Mouse (Mus musculus) midbrain, embryonic 14.5 days (tissue): Measurements from ENCODE around the gene Olfr826. TPM values are rescaled to one million over a fixed set of nuclear protein-coding genes. Genes with fewer than 3 reads are reported as not detected.
"Not testable (repeated sequence)": the region's sequence is repeated elsewhere in the genome, so short reads cannot be mapped to it uniquely, and the experiment has no call there.

Experiments
- ATAC-seq: fragments of 200-750 bp; cut with Nextera tagmentation; 2 replicates; pipeline ENCODE4 v1.8.0; 2017; ENCODE audit warnings: moderate number of reproducible peaks, moderate library complexity; ENCODE audit not compliant: low FRiP score, low TSS enrichment
- DNase-seq: peaks from one replicate; pipeline ENCODE4 v3.0.0-alpha.2; 2015
- H3K27ac ChIP-seq: fragments of 300-500 bp; sonication (generic); replicated peaks from 2 replicates; pipeline ENCODE4 v1.5.1; 2014; ENCODE audit warnings: mild to moderate bottlenecking, low read depth, low read length, moderate library complexity
- H3K27me3 ChIP-seq: fragments of 300-500 bp; sonication (generic); 2 replicates; pipeline ENCODE4 v1.6.1; 2014; ENCODE audit warnings: low read length, control low read depth, mixed read lengths; ENCODE audit not compliant: control insufficient read depth, insufficient read depth
- H3K36me3 ChIP-seq: fragments of 300-500 bp; sonication (generic); 2 replicates; pipeline ENCODE4 v1.6.1; 2014; ENCODE audit warnings: low read length, control low read depth; ENCODE audit not compliant: control insufficient read depth, insufficient read depth
- H3K4me1 ChIP-seq: fragments of 300-500 bp; sonication (generic); 2 replicates; pipeline ENCODE4 v1.6.1; 2014; ENCODE audit warnings: mild to moderate bottlenecking, antibody characterized with exemption, low read length, control low read depth; ENCODE audit not compliant: control insufficient read depth, insufficient read depth
- H3K4me2 ChIP-seq: fragments of 300-500 bp; sonication (generic); 2 replicates; pipeline ENCODE4 v1.6.1; 2014; ENCODE audit warnings: mild to moderate bottlenecking, low read length, moderate library complexity
- H3K4me3 ChIP-seq: fragments of 300-500 bp; sonication (generic); replicated peaks from 2 replicates; pipeline ENCODE4 v1.5.1; 2014; ENCODE audit warnings: low read depth, low read length
- H3K9ac ChIP-seq: fragments of 300-500 bp; sonication (generic); replicated peaks from 2 replicates; pipeline ENCODE4 v1.6.1; 2014; ENCODE audit warnings: mild to moderate bottlenecking, low read length, moderate library complexity
- H3K9me3 ChIP-seq: fragments of 300-500 bp; sonication (generic); 2 replicates; pipeline ENCODE4 v1.6.1; 2016; ENCODE audit warnings: low read length, control low read depth, mixed read lengths; ENCODE audit not compliant: control insufficient read depth
- WGBS: fragments of 180-500 bp; shearing (Covaris S2); extraction: QIAGEN DNeasy Blood & Tissue Kit; methylation state at CpG from one replicate; pipeline ENCODE4 v1.1.7; 2014; 5-methylcytosine and 5-hydroxymethylcytosine counted together
- polyA plus RNA-seq: library from polyadenylated mRNA; unstranded; fragments of >200 nt; fragmentation: Nextera tagmentation; extraction: Ambion mirVana; gene quantifications from 2 replicates; pipeline ENCODE4 v1.2.1, GENCODE M21; 2014

Olfr826 gene
- polyA plus RNA-seq, 1 experiment from 2014 or later = not detected

DNA sequence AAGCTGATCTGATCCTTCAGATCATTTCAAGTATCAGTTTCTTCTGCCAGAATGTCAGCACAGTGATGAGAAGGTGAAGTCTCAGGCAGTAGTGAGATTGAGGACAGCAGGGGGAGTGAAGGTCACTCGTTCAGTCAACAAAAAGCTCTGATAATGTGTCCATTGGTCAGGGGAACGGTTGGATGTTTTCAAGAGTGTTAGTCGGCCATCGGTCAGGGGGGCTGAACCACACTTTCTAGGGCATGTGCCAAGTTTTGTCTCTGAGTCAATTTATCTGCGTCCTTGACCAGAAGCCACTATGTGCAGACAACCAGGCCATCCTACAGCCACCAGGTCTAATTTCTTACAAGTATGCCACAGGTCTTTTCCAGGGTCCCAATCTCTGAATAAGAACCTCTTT is 41.5 kb downstream of the Olfr826 start:
- H3K4me3 ChIP-seq, ATAC-seq, H3K36me3 ChIP-seq, H3K9ac ChIP-seq, H3K27me3 ChIP-seq, H3K27ac ChIP-seq, H3K4me2 ChIP-seq, DNase-seq, H3K4me1 ChIP-seq, H3K9me3 ChIP-seq: not testable (repeated sequence)
- 92% methylated on average over 5 of the region's 5 CpGs for WGBS

- ATAC-seq = no peak
Measured at GRCm38 (mm10) chr10:130134811-130135210, 49.2 kb downstream of the Olfr826 start.

DNA sequence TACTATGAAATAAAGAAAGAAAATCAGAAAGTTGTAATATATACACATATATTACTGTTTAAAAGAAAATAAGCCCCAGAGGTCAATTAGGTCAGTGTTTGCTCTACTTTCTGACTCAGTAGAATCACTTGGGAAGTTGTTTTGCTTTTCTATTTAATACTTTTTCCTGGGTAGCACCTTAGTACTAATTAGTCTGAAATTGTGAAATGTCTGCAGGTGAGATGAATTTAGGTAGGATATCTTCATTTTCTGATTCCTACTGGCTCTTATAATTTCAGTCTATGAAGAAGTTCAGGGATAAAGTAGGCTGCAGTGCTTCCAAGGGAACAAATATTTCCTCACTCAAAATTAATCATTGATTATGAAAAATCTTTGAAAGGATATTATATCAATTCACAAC is 54.1 kb downstream of the Olfr826 start, which contains the start of gene Olfr824:
Gene Olfr824, minus strand, starts transcription at position 101 of the 400 bp plus-strand sequence.
- not testable (repeated sequence) for ATAC-seq, H3K27me3 ChIP-seq, H3K4me3 ChIP-seq, H3K4me2 ChIP-seq, DNase-seq, H3K4me1 ChIP-seq, H3K36me3 ChIP-seq, H3K9me3 ChIP-seq, H3K9ac ChIP-seq, H3K27ac ChIP-seq

More at GRCm38 (mm10) chr10:130134811-130135210, 49.2 kb downstream of the Olfr826 start:
- no peak overlapping the region for H3K4me3 ChIP-seq
- H3K4me1 ChIP-seq = no peaks in the 10 kb centered on the region
- no peak for DNase-seq
- no peaks in the 10 kb centered on the region for H3K27me3 ChIP-seq
- H3K36me3 ChIP-seq = no peaks in the 10 kb centered on the region
- H3K4me2 ChIP-seq = no peak overlapping the region
- no peaks in the 10 kb centered on the region for H3K9me3 ChIP-seq
- H3K9ac ChIP-seq = no peak overlapping the region
- H3K27ac ChIP-seq = no peak overlapping the region

Other genes starting within 250 kb of the Olfr826 start
- not detected in 2 replicates for gene Olfr818, start 235.1 kb downstream of the Olfr826 start, polyA plus RNA-seq
- not detected in 2 replicates for gene Olfr819, start 216.9 kb downstream of the Olfr826 start, polyA plus RNA-seq
- gene Olfr247, start 208.0 kb downstream of the Olfr826 start, polyA plus RNA-seq = not detected in 2 replicates
- not detected in 2 replicates for gene Gm10310, start 199.1 kb downstream of the Olfr826 start, polyA plus RNA-seq
- gene Olfr820, start 171.6 kb downstream of the Olfr826 start, polyA plus RNA-seq = not detected in 2 replicates
- gene Olfr821, start 153.8 kb downstream of the Olfr826 start, polyA plus RNA-seq = not detected in 2 replicates
- gene Olfr822, start 113.0 kb downstream of the Olfr826 start, polyA plus RNA-seq = not detected in 2 replicates
- not detected in 2 replicates for gene Olfr823, start 68.8 kb downstream of the Olfr826 start, polyA plus RNA-seq
- gene Olfr824, start 54.2 kb downstream of the Olfr826 start, polyA plus RNA-seq = not detected in 2 replicates
- gene Olfr825, start 17.4 kb downstream of the Olfr826 start, polyA plus RNA-seq = not detected in 2 replicates
- gene Olfr827, start 30.2 kb upstream of the Olfr826 start, polyA plus RNA-seq = not detected in 2 replicates
- 2.6 and 6.9 TPM in 2 replicates for gene Neurod4, start 96.1 kb upstream of the Olfr826 start, polyA plus RNA-seq
- 0.17 TPM in 1 of 2 replicates, not detected in the other for gene Tespa1, start 138.7 kb upstream of the Olfr826 start, polyA plus RNA-seq
- 0.03 TPM in 1 of 2 replicates, not detected in the other for gene Vmn2r84, start 210.1 kb upstream of the Olfr826 start, polyA plus RNA-seq
- gene Vmn2r85, start 245.5 kb upstream of the Olfr826 start, polyA plus RNA-seq = 0.04 TPM in 1 of 2 replicates, not detected in the other